Mouse (Mus musculus) bone marrow macrophage, adult 2 months (primary cell): ENCODE results near the gene Vwa5b2. TPM values are rescaled to one million over a fixed set of nuclear protein-coding genes. Genes with fewer than 3 reads are reported as not detected.

Experiments
- H3K27ac ChIP-seq: 2 replicates; pipeline ENCODE4 v1.5.1; 2012; ENCODE audit warnings: low read depth, low read length; ENCODE audit not compliant: insufficient read depth
- H3K4me1 ChIP-seq: 2 replicates; pipeline ENCODE4 v1.6.1; 2012; ENCODE audit warnings: low read length; ENCODE audit not compliant: control insufficient read depth, insufficient read depth
- H3K4me3 ChIP-seq: 2 replicates; pipeline ENCODE4 v1.5.1; 2012; ENCODE audit warnings: mild to moderate bottlenecking, low read length, moderate library complexity; ENCODE audit not compliant: insufficient read depth
- CTCF ChIP-seq: IDR thresholded peaks from 2 replicates; pipeline ENCODE4 v1.5.1; 2012; ENCODE audit warnings: low read depth, mild to moderate bottlenecking, low read length, moderate library complexity
- POLR2A ChIP-seq: IDR thresholded peaks from 2 replicates; pipeline ENCODE4 v1.6.1; 2012; ENCODE audit warnings: mild to moderate bottlenecking, low read depth, low read length, borderline replicate concordance
- polyA plus RNA-seq: library from polyadenylated mRNA; stranded (reverse); fragments of >200 nt; gene quantifications from 2 replicates; pipeline ENCODE4 v1.2.4, GENCODE M21; 2012; ENCODE audit not compliant: missing spikeins, insufficient read depth, insufficient read length

The Vwa5b2 gene
- polyA plus RNA-seq, 1 experiment: not detected

DNA sequence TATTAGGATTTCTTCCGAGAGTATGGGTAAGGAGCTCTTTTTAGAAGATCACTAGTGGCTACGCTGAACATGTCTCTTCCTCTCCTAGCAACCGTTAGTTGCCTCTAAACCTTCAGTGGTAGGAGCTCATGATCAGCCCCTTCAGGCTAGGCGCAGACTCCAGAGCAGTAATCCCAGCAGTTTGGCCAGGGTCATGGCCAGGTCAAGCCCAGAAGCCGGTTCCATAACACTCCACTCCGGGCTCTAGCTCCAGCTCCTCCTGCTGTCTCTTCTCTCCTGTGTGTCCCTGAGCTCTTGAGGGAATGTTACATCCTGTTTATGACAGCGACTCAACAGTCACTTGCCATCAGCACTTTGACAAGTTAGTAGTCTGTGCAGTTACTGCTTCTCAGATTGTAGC is 31.9 kb upstream of the Vwa5b2 start:
- no peak overlapping the region for H3K27ac ChIP-seq
- TF ChIP-seq CTCF (no peak), POLR2A (no peak)
- no peaks in the 10 kb centered on the region for H3K4me1 ChIP-seq
- no peak overlapping the region for H3K4me3 ChIP-seq

DNA sequence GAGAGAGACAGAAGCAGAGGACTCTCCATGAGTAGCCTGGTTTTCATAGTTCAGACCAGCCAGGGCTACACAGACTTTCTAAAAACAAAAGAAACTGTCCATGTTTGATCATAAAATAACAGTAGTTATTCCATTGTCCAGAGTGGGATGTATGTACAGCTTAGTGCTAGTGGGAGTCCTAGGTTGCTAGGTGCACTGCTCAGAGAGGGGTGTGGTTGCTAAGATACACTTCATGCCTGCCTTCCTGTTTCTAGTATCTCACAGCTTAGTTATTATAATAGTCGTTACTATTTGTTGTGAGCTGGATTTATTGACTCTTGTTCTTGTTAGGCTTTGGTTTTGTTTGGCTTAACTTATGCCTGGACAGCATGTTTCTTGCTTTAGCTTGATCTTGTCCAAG is 24.2 kb upstream of the Vwa5b2 start:
- TF ChIP-seq CTCF: no peak
- TF ChIP-seq POLR2A: no peak
- no peak overlapping the region for H3K4me3 ChIP-seq
- no peak overlapping the region for H3K27ac ChIP-seq
- H3K4me1 ChIP-seq: no peaks in the 10 kb centered on the region

DNA sequence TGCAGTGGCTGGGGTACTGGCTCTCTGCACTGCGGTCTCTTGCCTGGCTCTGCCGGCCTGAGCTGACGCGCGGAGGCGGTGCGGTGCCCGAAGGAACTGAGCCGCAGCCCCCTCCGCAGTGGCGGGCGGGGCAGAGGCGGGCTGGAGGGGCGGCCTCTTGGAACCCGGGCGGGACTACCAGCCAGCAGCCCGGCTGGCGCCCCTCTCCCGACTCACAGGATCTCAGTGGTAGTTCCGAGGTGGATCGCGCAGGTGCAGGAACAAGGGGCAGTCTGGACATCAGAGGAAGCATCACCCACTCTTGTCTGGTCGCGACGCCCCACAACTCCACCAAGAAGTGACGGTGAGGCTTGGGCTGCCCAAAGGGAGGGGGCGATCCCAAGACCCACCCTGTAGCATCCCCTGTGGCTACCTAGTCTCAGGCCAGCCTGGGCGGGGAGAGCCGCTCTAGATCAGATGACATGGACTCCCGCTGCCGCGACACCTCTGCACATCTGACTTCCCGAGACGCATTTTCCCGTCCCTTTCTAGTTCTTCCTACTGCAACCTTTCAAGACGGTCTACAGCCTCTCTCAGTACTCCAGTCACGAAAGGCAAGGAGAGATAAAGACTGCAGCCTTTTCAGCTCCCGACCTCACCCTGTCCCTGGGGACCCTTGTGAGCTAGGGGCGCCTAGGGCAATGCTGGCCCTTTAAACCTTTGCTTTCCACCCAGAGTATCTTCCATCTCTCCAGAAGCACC is 838 bp downstream of the Vwa5b2 start:
- TF ChIP-seq POLR2A: no peak
- TF ChIP-seq CTCF: no peak
- Histone ChIP-seq H3K4me1 (no peaks in the 10 kb centered on the region), H3K4me3 (peak overlapping the region; percentile 28), H3K27ac (no peak overlapping the region)

- TF ChIP-seq POLR2A (no peak), CTCF (no peak)
- H3K27ac ChIP-seq: no peak overlapping the region
- H3K4me3 ChIP-seq: no peak overlapping the region
- H3K4me1 ChIP-seq: no peaks in the 10 kb centered on the region
Measured at GRCm38 (mm10) chr16:20590680-20591038, 1.4 kb downstream of the Vwa5b2 start.

GRCm38 (mm10) chr16:20591076-20591705 is 1.9 kb downstream of the Vwa5b2 start:
- no peak overlapping the region for H3K4me3 ChIP-seq
- no peak overlapping the region for H3K27ac ChIP-seq
- H3K4me1 ChIP-seq: no peaks in the 10 kb centered on the region
- TF ChIP-seq POLR2A (no peak), CTCF (no peak)

DNA sequence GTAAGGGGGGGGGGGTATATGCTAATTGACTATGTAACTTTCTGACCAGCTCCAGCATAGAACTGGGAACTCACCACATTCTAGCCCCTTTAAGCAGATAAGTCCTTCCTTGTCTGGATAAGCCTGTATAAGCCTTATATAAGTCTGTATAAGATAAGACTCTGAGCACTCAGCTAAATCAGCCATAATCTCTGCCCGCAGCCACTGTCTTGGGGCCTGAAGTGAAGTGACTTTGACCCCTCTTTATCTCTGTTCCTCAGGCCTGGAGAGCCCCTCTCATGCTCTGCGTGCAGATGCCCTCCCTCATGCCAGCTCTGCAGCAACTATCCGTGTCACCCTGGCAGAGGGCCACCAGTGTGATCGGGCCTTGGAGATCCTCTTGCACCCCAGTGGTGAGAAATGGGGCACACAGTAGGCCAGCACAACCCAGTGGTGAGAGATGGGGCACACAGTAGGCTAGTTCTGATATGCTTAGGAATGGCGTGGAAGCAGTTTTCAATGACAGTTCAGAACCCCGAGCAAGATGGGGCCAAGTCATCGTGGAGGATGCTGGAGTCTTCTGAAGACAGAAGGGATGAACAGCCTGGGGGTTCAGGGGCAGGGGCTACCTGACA is 5.9 kb downstream of the Vwa5b2 start:
- no peak for TF ChIP-seq POLR2A
- TF ChIP-seq CTCF: no peak
- Histone ChIP-seq H3K4me1 (no peaks in the 10 kb centered on the region), H3K27ac (no peak overlapping the region), H3K4me3 (no peak overlapping the region)

- Histone ChIP-seq H3K4me3 (no peak overlapping the region), H3K27ac (no peak overlapping the region), H3K4me1 (no peaks in the 10 kb centered on the region)
- TF ChIP-seq POLR2A: no peak
- no peak for TF ChIP-seq CTCF
Measured at GRCm38 (mm10) chr16:20595737-20596136, 6.5 kb downstream of the Vwa5b2 start.

DNA sequence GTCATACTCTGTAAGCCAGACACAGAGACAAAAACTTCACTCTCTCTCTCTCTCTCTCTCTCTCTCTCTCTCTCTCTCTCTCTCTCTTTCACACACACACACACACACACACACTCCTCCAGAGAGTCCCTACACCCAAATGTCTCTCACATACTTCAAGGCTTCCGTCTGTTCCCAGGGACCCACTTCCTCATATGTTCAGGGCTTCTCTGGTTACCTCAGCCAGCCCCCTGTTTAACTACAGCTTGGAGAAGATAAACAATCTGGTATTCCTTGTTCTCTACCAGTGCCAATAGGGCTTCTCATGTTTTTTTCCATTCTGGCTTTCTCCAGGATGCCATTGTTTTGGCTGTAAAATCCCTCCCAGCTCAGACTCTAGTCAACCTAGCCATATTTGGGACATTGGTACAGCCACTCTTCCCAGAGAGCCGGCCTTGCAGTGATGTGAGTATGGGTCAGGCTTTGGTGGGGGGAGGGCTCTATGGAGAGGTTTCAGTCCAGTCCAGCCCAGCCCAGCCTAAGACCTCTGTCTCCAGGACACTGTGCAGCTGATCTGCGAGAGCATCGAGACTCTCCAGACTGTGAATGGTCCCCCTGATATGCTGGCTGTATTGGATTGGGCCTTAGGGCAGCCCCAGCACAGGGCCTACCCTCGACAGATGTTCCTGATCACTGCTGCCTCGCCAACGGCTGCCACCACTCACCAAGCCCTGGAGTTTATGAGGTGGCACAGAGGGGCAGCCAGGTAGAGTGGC is 7.6 kb downstream of the Vwa5b2 start:
- Histone ChIP-seq H3K4me1 (no peaks in the 10 kb centered on the region), H3K27ac (no peak overlapping the region), H3K4me3 (no peak overlapping the region)
- TF ChIP-seq CTCF (no peak), POLR2A (no peak)

- no peak for TF ChIP-seq CTCF
- no peak for TF ChIP-seq POLR2A
- Histone ChIP-seq H3K4me1 (no peaks in the 10 kb centered on the region), H3K27ac (no peak overlapping the region)
Measured at GRCm38 (mm10) chr16:20600511-20600910, 11.2 kb downstream of the Vwa5b2 start.

DNA sequence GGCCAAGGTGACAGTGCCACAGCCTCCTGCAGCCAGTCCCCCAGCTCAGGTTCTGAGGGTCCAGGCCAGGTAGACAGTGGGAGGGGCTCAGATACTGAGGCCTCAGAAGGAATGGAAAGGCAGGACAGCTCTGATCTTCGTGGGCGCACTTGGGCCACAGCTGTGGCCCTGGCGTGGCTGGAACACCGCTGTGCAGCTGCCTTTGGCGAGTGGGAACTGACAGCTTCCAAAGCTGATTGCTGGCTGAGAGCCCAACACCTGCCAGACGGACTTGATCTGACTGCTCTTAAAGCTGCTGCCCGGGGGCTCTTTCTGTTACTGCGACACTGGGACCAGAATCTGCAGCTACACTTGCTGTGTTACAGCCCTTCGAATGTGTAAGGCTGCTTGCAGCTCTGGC is 15.4 kb downstream of the Vwa5b2 start:
- Histone ChIP-seq H3K27ac (no peak overlapping the region), H3K4me3 (no peak overlapping the region), H3K4me1 (peaks cover 4% of the 10 kb centered on the region; the same call in 1 of the 2 replicates)
- TF ChIP-seq CTCF: no peak

More at GRCm38 (mm10) chr16:20600511-20600910, 11.2 kb downstream of the Vwa5b2 start:
- no peak overlapping the region for H3K4me3 ChIP-seq
